Mouse (Mus musculus): Measurements from ENCODE around the gene Bap1. TPM values are rescaled to one million over a fixed set of nuclear protein-coding genes. Genes with fewer than 3 reads are reported as not detected.

Bap1 gene
- polyA plus RNA-seq, 1 experiment: 42.6 TPM

GRCm38 (mm10) chr14:31250222-31251083 is 797 bp upstream of the Bap1 start:
- peak overlapping the region; percentile 76 for H3K4me2 ChIP-seq (ENCODE audit: low read depth)
- peaks cover 24% of the 10 kb centered on the region for H3K36me3 ChIP-seq (ENCODE audit: control insufficient read depth, insufficient read depth)
- TF ChIP-seq MAX (IDR thresholded peaks at IDR 0.05; ENCODE audit: low read depth) (no peak), REST (IDR thresholded peaks at IDR 0.05; ENCODE audit: insufficient read depth, insufficient read length) (no peak), POLR2AphosphoS2 (IDR thresholded peaks at IDR 0.05; ENCODE audit: insufficient read length, low read depth) (no peak), SRF (IDR thresholded peaks at IDR 0.05; ENCODE audit: control insufficient read depth, insufficient read length, low read depth) (no peak), MYOD1 (IDR thresholded peaks at IDR 0.05; ENCODE audit: control insufficient read depth in 1 of 3, insufficient read length in 2 of 3, low read depth in 2 of 3) (no peak), CEBPB (IDR thresholded peaks at IDR 0.05; ENCODE audit: insufficient read depth, poor library complexity, severe bottlenecking) (no peak), POLR2A (IDR thresholded peaks at IDR 0.05; ENCODE audit: insufficient read length, low read depth) (no peak), E2F4 (IDR thresholded peaks at IDR 0.05; ENCODE audit: insufficient read depth) (no peak), MYOG (IDR thresholded peaks at IDR 0.05; ENCODE audit: control insufficient read depth in 1 of 3, insufficient read depth in 1 of 3, insufficient read length in 2 of 3, low read depth in 2 of 3) (no peak), TCF12 (IDR thresholded peaks at IDR 0.05; ENCODE audit: insufficient read depth, poor library complexity, severe bottlenecking) (no peak), TCF3 (IDR thresholded peaks at IDR 0.05; ENCODE audit: insufficient read length, low read depth) (no peak), USF1 (IDR thresholded peaks at IDR 0.05; ENCODE audit: low read depth) (no peak)

DNA sequence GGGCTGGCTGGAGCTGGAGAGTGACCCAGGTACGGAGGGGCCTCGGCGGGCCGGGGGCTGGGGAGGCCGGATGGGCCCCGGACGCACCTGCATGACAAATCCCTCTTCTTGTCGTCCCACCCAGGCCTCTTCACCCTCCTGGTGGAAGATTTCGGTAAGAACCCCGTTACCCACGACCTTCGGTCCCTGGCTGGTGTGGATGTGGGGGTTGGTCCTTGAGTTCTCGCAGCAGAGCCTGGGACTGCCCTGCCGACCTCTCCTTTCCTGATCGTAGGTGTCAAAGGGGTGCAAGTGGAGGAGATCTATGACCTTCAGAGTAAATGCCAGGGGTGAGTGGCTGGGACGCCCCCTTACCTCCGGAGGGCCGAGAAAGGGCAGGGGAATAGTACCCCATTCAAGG is 376 bp downstream of the Bap1 start:
- no peak for TF ChIP-seq REST (IDR thresholded peaks at IDR 0.05; ENCODE audit: insufficient read depth, insufficient read length)
- TF ChIP-seq SRF (IDR thresholded peaks at IDR 0.05; ENCODE audit: control insufficient read depth, insufficient read length, low read depth): no peak
- no peak for TF ChIP-seq E2F4 (IDR thresholded peaks at IDR 0.05; ENCODE audit: insufficient read depth)
- no peak for TF ChIP-seq POLR2A (IDR thresholded peaks at IDR 0.05; ENCODE audit: insufficient read length, low read depth)
- peak overlapping the region; percentile 89 for H3K4me3 ChIP-seq

More at GRCm38 (mm10) chr14:31250222-31251083, 797 bp upstream of the Bap1 start:
- Histone ChIP-seq H3K79me2 (ENCODE audit: control insufficient read depth, insufficient read depth) (peaks cover 21% of the 10 kb centered on the region), H3K4me3 (peak overlapping the region; percentile 89), H3ac (ENCODE audit: control insufficient read depth, insufficient read length) (peak overlapping the region; percentile 69), H3K27me3 (ENCODE audit: control insufficient read depth, insufficient read depth, insufficient read length) (no peaks in the 10 kb centered on the region)

GRCm38 (mm10) chr14:31252091-31252490 is 841 bp downstream of the Bap1 start:
- Histone ChIP-seq H3K36me3 (ENCODE audit: control insufficient read depth, insufficient read depth) (peaks cover 40% of the 10 kb centered on the region), H3K4me2 (ENCODE audit: low read depth) (peak overlapping the region; percentile 90), H3K4me3 (peak overlapping the region; percentile 89), H3K27me3 (ENCODE audit: control insufficient read depth, insufficient read depth, insufficient read length) (no peaks in the 10 kb centered on the region), H3ac (ENCODE audit: control insufficient read depth, insufficient read length) (peak overlapping the region; percentile 69), H3K79me2 (ENCODE audit: control insufficient read depth, insufficient read depth) (peaks cover 21% of the 10 kb centered on the region)
- no peak for TF ChIP-seq SRF (IDR thresholded peaks at IDR 0.05; ENCODE audit: control insufficient read depth, insufficient read length, low read depth)
- TF ChIP-seq REST (IDR thresholded peaks at IDR 0.05; ENCODE audit: insufficient read depth, insufficient read length): no peak
- TF ChIP-seq MAX (IDR thresholded peaks at IDR 0.05; ENCODE audit: low read depth): no peak
- no peak for TF ChIP-seq MYOD1 (IDR thresholded peaks at IDR 0.05; ENCODE audit: control insufficient read depth in 1 of 3, insufficient read length in 2 of 3, low read depth in 2 of 3)
- no peak for TF ChIP-seq USF1 (IDR thresholded peaks at IDR 0.05; ENCODE audit: low read depth)
- no peak for TF ChIP-seq MYOG (IDR thresholded peaks at IDR 0.05; ENCODE audit: control insufficient read depth in 1 of 3, insufficient read depth in 1 of 3, insufficient read length in 2 of 3, low read depth in 2 of 3)
- no peak for TF ChIP-seq POLR2AphosphoS2 (IDR thresholded peaks at IDR 0.05; ENCODE audit: insufficient read length, low read depth)
- TF ChIP-seq POLR2A (IDR thresholded peaks at IDR 0.05; ENCODE audit: insufficient read length, low read depth): no peak
- no peak for TF ChIP-seq TCF12 (IDR thresholded peaks at IDR 0.05; ENCODE audit: insufficient read depth, poor library complexity, severe bottlenecking)
- no peak for TF ChIP-seq CEBPB (IDR thresholded peaks at IDR 0.05; ENCODE audit: insufficient read depth, poor library complexity, severe bottlenecking)
- no peak for TF ChIP-seq E2F4 (IDR thresholded peaks at IDR 0.05; ENCODE audit: insufficient read depth)

More for the DNA sequence above, 376 bp downstream of the Bap1 start:
- Histone ChIP-seq H3K4me2 (ENCODE audit: low read depth) (peak overlapping the region; percentile 90), H3ac (ENCODE audit: control insufficient read depth, insufficient read length) (peak overlapping the region; percentile 69), H3K27me3 (ENCODE audit: control insufficient read depth, insufficient read depth, insufficient read length) (no peaks in the 10 kb centered on the region), H3K36me3 (ENCODE audit: control insufficient read depth, insufficient read depth) (peaks cover 35% of the 10 kb centered on the region), H3K79me2 (ENCODE audit: control insufficient read depth, insufficient read depth) (peaks cover 21% of the 10 kb centered on the region)

DNA sequence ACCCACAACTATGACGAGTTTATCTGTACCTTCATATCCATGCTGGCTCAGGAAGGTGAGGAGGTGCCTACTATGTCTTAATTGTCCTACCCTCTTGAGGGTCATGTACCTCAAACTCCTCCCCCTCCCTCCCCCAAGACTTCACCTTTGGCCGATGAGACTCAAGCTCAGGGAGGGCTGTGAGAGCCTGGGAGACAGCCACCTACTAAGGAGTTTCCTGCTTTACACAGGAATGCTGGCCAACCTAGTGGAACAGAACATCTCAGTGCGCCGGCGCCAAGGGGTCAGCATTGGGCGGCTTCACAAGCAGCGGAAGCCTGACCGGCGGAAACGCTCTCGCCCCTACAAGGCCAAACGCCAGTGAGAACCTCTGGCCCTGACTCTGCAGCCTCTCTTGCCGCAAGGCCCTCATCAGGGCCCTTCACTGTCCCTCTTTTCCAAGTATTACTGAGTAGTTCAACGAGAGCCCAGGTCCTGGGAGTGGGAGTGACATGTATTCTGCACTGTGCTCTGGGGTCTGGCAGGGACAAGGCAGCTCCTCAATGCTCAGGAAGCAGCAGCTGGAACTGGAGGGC is 7.3 kb downstream of the Bap1 start:
- no peak overlapping the region for H3K4me3 ChIP-seq
- TF ChIP-seq CEBPB (IDR thresholded peaks at IDR 0.05; ENCODE audit: insufficient read depth, poor library complexity, severe bottlenecking) (no peak), MYOD1 (IDR thresholded peaks at IDR 0.05; ENCODE audit: control insufficient read depth in 1 of 3, insufficient read length in 2 of 3, low read depth in 2 of 3) (no peak), REST (IDR thresholded peaks at IDR 0.05; ENCODE audit: insufficient read depth, insufficient read length) (no peak), POLR2AphosphoS2 (IDR thresholded peaks at IDR 0.05; ENCODE audit: insufficient read length, low read depth) (no peak), TCF12 (IDR thresholded peaks at IDR 0.05; ENCODE audit: insufficient read depth, poor library complexity, severe bottlenecking) (no peak), POLR2A (IDR thresholded peaks at IDR 0.05; ENCODE audit: insufficient read length, low read depth) (no peak), E2F4 (IDR thresholded peaks at IDR 0.05; ENCODE audit: insufficient read depth) (no peak), TCF3 (IDR thresholded peaks at IDR 0.05; ENCODE audit: insufficient read length, low read depth) (no peak), USF1 (IDR thresholded peaks at IDR 0.05; ENCODE audit: low read depth) (no peak), MAX (IDR thresholded peaks at IDR 0.05; ENCODE audit: low read depth) (no peak), MYOG (IDR thresholded peaks at IDR 0.05; ENCODE audit: control insufficient read depth in 1 of 3, insufficient read depth in 1 of 3, insufficient read length in 2 of 3, low read depth in 2 of 3) (no peak), SRF (IDR thresholded peaks at IDR 0.05; ENCODE audit: control insufficient read depth, insufficient read length, low read depth) (no peak)

More for the DNA sequence above, 7.3 kb downstream of the Bap1 start:
- H3K4me2 ChIP-seq (ENCODE audit: low read depth): no peak overlapping the region
- no peaks in the 10 kb centered on the region for H3K27me3 ChIP-seq (ENCODE audit: control insufficient read depth, insufficient read depth, insufficient read length)
- H3K36me3 ChIP-seq (ENCODE audit: control insufficient read depth, insufficient read depth): peaks cover 51% of the 10 kb centered on the region
- no peak overlapping the region for H3ac ChIP-seq (ENCODE audit: control insufficient read depth, insufficient read length)
- no peaks in the 10 kb centered on the region for H3K79me2 ChIP-seq (ENCODE audit: control insufficient read depth, insufficient read depth)
